Mouse (Mus musculus) liver, embryonic 12.5 days (tissue): ENCODE results near the gene Strbp. TPM values are rescaled to one million over a fixed set of nuclear protein-coding genes. Genes with fewer than 3 reads are reported as not detected.
A peak's percentile ranks its signal among the peaks of the same experiment; 100 is the strongest.

Experiments used
- ATAC-seq: fragments of 200-750 bp; cut with Nextera tagmentation; 2 replicates; pipeline ENCODE4 v1.8.0; 2017; ENCODE audit warnings: moderate number of reproducible peaks, mild to moderate bottlenecking, moderate library complexity
- H3K27ac ChIP-seq: fragments of 300-500 bp; sonication (generic); 2 replicates; pipeline ENCODE4 v1.5.1; 2016; ENCODE audit warnings: mild to moderate bottlenecking
- H3K27me3 ChIP-seq: fragments of 300-500 bp; sonication (generic); replicated peaks from 2 replicates; pipeline ENCODE4 v1.6.1; 2016; ENCODE audit warnings: mild to moderate bottlenecking, moderate library complexity
- H3K36me3 ChIP-seq: fragments of 300-500 bp; sonication (generic); 2 replicates; pipeline ENCODE4 v1.6.1; 2016; ENCODE audit warnings: mild to moderate bottlenecking, moderate library complexity
- H3K4me1 ChIP-seq: fragments of 300-500 bp; sonication (generic); 2 replicates; pipeline ENCODE4 v1.6.1; 2016
- H3K4me2 ChIP-seq: fragments of 300-500 bp; sonication (generic); 2 replicates; pipeline ENCODE4 v1.6.1; 2016; ENCODE audit warnings: mild to moderate bottlenecking, moderate library complexity
- H3K4me3 ChIP-seq: fragments of 300-500 bp; sonication (generic); 2 replicates; pipeline ENCODE4 v1.5.1; 2016; ENCODE audit warnings: mild to moderate bottlenecking, moderate library complexity
- H3K9ac ChIP-seq: fragments of 300-500 bp; sonication (generic); 2 replicates; pipeline ENCODE4 v1.6.1; 2016; ENCODE audit warnings: mild to moderate bottlenecking, moderate library complexity
- H3K9me3 ChIP-seq: fragments of 300-500 bp; sonication (generic); replicated peaks from 2 replicates; pipeline ENCODE4 v1.6.1; 2016; ENCODE audit warnings: mild to moderate bottlenecking, moderate library complexity
- WGBS: fragments of 180-500 bp; shearing (Covaris S2); methylation state at CpG from one replicate; pipeline ENCODE4 v1.1.7; 2016; ENCODE audit not compliant: insufficient replicate concordance; 5-methylcytosine and 5-hydroxymethylcytosine counted together
- polyA plus RNA-seq: library from polyadenylated mRNA; unstranded; fragments of >200 nt; fragmentation: Nextera tagmentation; extraction: Ambion mirVana; gene quantifications from 2 replicates; pipeline ENCODE4 v1.2.1, GENCODE M21; 2016

Strbp gene
- polyA plus RNA-seq, 1 experiment from 2014 or later = 24.3 TPM

DNA sequence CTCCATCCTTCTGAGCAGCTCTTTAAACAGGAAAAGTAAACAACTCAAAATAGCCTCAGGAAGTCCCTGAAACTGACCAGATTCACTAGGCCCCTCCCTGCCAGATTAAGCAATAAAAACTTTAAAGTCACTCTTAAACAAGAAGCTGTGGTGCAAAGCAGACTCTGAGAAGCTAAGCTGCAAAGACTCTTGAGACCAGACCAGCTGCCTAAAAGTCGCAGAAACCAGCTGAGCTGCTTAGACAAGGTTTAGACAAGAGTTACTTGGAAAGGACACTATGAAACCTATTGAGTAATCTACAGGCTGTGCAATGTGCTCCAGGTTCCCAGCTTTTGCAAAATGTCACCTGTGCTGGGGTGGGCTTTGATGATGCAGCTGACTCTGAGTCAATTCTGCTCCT, 16.6 kb downstream of the Strbp start:
- Histone ChIP-seq H3K4me1 (peaks cover 12% of the 10 kb centered on the region; the same call in 1 of the 2 replicates), H3K36me3 (no peaks in the 10 kb centered on the region), H3K27me3 (no peaks in the 10 kb centered on the region), H3K9me3 (no peaks in the 10 kb centered on the region), H3K9ac (no peak overlapping the region), H3K27ac (no peak overlapping the region), H3K4me3 (no peak overlapping the region), H3K4me2 (no peak overlapping the region)
- WGBS = 90% methylated on average over 1 of the region's 1 CpGs
- no peak for ATAC-seq

DNA sequence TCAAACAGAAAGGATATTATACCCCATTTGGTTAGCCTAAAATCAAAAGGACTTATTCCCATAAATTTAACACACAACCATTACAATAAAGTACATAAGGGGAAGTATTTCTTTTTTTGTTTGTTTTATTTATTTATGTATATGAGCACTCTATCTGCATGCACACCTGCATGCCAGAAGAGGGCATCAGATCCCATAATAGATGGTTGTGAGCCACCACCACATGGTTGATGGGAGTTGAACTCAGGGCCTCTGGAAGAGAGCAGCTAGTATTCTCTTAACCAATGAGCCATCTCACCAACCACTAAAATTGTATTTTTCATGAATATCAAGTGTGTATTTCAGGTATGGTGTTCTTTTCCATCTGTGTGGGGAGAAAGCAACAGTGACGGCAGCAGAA, 18.8 kb downstream of the Strbp start:
- Histone ChIP-seq H3K27me3 (no peaks in the 10 kb centered on the region), H3K4me1 (peaks cover 12% of the 10 kb centered on the region; the same call in 1 of the 2 replicates), H3K36me3 (no peaks in the 10 kb centered on the region), H3K9me3 (no peaks in the 10 kb centered on the region), H3K9ac (no peak overlapping the region), H3K27ac (no peak overlapping the region), H3K4me3 (no peak overlapping the region), H3K4me2 (no peak overlapping the region)
- 91% methylated on average over 1 of the region's 1 CpGs for WGBS
- no peak for ATAC-seq

DNA sequence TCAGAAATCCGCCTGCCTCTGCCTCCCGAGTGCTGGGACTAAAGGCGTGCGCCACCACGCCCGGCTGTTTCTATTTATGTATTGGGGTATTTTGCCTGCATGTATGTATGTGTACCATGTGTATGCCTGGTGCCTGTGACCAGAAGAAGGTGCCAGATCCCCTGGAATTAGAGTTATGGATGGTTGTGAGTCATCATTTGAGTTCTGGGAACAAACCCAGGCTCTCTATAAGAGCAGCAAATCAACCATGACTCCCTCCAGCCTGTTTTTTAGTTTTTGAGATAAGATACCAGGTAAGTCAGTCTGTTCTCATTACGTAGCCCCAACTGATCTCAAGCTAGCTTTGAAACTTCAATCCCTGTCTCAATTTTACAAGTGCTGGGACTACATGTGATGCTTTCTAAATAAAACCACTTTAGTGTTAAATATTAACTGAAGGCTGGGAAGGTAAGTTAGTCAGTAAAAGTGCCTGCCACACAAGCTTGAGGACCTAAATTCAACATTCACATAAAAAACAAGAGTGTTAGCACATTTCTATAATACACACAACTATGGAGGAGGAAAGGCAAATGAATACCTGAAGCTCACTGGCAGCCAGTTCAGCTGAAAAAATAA, 21.4 kb downstream of the Strbp start:
- WGBS = 79% methylated on average over 7 of the region's 7 CpGs
- Histone ChIP-seq H3K9ac (no peak overlapping the region), H3K4me1 (peaks cover 6% of the 10 kb centered on the region; the same call in 1 of the 2 replicates), H3K4me2 (no peak overlapping the region), H3K9me3 (no peaks in the 10 kb centered on the region), H3K4me3 (no peak overlapping the region), H3K27me3 (no peaks in the 10 kb centered on the region), H3K27ac (no peak overlapping the region), H3K36me3 (no peaks in the 10 kb centered on the region)
- ATAC-seq = no peak

DNA sequence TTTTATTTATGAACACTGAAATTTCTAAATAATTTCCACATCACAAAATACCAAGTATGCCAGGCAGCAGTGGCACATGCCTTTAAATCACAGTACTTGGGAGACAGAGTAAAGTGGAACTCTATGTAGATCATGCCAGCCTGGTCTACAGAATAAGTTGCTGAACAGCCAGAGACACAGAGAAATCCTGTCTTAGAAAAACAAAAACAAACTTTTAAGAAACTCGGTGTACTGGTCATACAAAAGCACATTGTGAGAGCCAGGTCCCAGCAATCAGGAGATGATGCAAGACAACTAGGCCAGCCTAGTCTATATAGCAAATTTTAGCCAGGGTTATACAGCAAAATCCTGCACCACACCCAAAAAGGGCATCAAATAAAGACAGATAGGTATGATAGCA, 52.6 kb downstream of the Strbp start:
- Histone ChIP-seq H3K4me2 (no peak overlapping the region), H3K36me3 (no peaks in the 10 kb centered on the region), H3K27me3 (no peaks in the 10 kb centered on the region), H3K4me3 (no peak overlapping the region), H3K9me3 (no peaks in the 10 kb centered on the region), H3K9ac (no peak overlapping the region), H3K27ac (no peak overlapping the region), H3K4me1 (peaks cover 4% of the 10 kb centered on the region; the same call in 1 of the 2 replicates)
- 70% methylated on average over 1 of the region's 1 CpGs for WGBS
- no peak for ATAC-seq

DNA sequence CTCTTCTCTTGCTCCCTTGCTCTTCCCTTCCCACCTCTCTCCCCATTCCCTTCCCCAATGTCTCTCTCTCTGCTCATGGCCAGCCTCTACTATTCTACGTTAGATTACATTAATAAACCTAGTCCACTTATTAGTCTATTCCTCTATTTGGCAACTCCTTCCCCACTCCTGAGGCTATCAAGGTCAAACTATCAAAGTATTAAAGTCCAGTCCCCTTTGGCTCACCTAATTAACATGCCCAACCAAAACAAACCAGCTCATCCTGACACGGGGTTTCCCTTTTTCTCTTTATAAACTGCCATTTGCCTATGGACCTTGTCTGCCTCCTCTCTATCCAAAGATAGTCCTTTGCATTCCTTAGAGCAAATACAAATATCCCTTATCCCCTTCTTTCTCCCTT, 54.1 kb downstream of the Strbp start:
- no peak overlapping the region for H3K4me3 ChIP-seq
- H3K4me1 ChIP-seq = peaks cover 4% of the 10 kb centered on the region; the same call in 1 of the 2 replicates
- no peaks in the 10 kb centered on the region for H3K9me3 ChIP-seq
- H3K27me3 ChIP-seq = no peaks in the 10 kb centered on the region
- no peak overlapping the region for H3K27ac ChIP-seq
- no peaks in the 10 kb centered on the region for H3K36me3 ChIP-seq
- no peak overlapping the region for H3K4me2 ChIP-seq
- no peak overlapping the region for H3K9ac ChIP-seq
- no peak for ATAC-seq
- WGBS = 73% methylated on average over 2 of the region's 2 CpGs

DNA sequence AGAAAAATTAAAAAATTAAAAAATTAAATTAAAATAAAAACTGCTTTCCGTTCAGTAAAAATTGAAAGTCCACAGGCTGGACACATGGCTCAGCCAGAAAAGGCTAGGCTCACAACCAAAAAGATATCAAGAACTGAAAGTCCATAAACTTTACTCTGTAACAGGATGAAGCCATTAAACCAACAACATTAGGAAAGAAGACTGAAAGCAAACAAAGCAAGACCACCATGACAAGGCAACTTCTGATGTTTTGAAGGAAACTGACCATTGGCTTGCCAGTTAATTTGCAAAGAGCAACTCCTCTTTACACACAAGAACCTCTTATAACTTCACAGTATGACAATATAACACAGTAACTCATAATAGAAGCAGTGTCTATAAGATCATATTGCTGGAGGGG, 54.7 kb downstream of the Strbp start:
- no peak overlapping the region for H3K4me3 ChIP-seq
- H3K27me3 ChIP-seq = no peaks in the 10 kb centered on the region
- no peak for ATAC-seq
- H3K4me2 ChIP-seq = no peak overlapping the region
- no peaks in the 10 kb centered on the region for H3K9me3 ChIP-seq
- H3K4me1 ChIP-seq = peaks cover 4% of the 10 kb centered on the region; the same call in 1 of the 2 replicates
- WGBS = 80% methylated on average over 1 of the region's 1 CpGs
- H3K27ac ChIP-seq = no peak overlapping the region
- no peak overlapping the region for H3K9ac ChIP-seq
- H3K36me3 ChIP-seq = no peaks in the 10 kb centered on the region

DNA sequence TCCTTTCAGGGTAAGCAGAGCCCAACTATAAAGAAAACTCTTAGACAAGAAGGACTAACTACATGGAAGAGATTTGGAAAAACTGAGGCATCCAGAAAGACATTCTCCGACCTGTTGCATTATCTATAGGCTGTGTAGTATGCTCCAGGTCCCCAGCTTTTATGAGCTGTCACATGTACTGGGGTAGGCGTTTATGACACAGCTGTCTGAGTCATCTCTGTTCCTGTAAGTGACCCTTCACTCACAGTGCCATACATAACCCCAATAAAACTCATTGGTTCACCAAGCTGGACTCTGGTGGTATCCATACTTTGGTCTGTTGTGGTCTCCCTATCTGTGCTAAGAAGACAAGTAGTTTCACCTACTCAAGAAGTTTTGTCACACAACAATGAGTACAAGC, 80.3 kb downstream of the Strbp start:
- Histone ChIP-seq H3K4me2 (no peak overlapping the region), H3K27ac (no peak overlapping the region), H3K4me3 (no peak overlapping the region), H3K9me3 (no peaks in the 10 kb centered on the region), H3K36me3 (peaks cover 7% of the 10 kb centered on the region; the same call in 1 of the 2 replicates), H3K4me1 (no peaks in the 10 kb centered on the region), H3K27me3 (no peaks in the 10 kb centered on the region), H3K9ac (no peak overlapping the region)
- 64% methylated on average over 2 of the region's 2 CpGs for WGBS
- ATAC-seq = no peak

DNA sequence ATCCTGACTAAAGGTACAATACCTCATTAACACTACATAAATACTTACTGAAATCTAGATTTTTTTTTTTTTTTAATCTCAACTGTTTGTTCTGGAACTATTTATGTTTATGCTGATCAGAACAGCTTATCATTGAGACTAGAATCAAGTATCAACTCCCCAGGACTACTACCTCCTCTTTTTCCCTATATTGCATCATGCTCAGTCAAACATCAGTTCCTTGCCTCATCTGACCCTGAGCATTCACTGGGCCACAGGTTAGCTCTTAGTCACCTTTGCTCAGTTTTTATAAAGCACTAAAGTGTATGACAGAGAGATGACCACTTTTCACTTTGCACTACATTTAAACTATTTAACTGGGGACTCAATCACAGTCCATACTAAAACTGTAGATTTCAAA, 115.7 kb downstream of the Strbp start:
- no peak overlapping the region for H3K4me3 ChIP-seq
- no peak overlapping the region for H3K9ac ChIP-seq
- peaks cover 7% of the 10 kb centered on the region; the same call in 1 of the 2 replicates for H3K36me3 ChIP-seq
- no peaks in the 10 kb centered on the region for H3K4me1 ChIP-seq
- no peak for ATAC-seq
- no peak overlapping the region for H3K4me2 ChIP-seq
- no peak overlapping the region for H3K27ac ChIP-seq
- no peaks in the 10 kb centered on the region for H3K9me3 ChIP-seq
- no peaks in the 10 kb centered on the region for H3K27me3 ChIP-seq

DNA sequence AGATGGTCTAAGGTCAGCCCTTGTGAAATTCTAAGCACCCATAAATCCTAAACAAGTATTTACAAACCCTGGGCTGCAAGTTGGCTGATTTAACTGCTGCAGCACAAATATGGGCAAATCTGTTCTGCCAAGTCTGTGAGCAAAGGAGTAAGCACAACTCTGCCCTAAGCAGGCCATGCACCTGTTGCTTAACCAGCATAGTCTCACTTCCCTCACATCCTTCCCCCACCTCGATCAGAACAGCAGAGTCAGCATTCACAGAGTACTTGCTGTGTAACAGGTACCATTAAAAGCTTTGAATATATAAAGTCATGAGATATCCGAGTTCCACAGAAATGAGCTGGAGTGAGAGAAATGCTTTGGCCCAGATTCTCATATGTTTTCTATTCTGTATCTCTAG, 125.5 kb downstream of the Strbp start:
- Histone ChIP-seq H3K4me2 (no peak overlapping the region), H3K9ac (no peak overlapping the region), H3K4me1 (no peaks in the 10 kb centered on the region), H3K27me3 (no peaks in the 10 kb centered on the region), H3K9me3 (no peaks in the 10 kb centered on the region), H3K27ac (no peak overlapping the region), H3K36me3 (no peaks in the 10 kb centered on the region), H3K4me3 (no peak overlapping the region)
- no peak for ATAC-seq
- 66% methylated on average over 2 of the region's 2 CpGs for WGBS

DNA sequence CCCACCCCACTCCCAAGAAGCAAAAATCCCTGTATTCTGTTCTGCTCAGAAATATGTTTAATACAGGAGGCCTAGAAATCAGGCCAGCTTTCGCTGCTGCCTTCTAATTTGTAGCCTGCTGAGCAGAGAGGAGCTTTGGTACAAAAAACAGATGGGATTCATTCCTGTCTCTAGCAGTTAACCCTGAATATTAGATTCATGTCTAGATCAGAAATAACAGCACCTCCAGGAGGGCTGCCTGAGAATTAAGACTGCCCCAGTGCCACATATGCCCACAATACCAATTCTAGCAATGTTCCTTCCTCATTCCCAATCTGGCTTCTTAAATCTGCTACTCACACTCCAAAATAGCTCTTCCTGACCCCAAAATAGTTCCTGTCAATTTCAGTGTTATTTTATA, 127.0 kb downstream of the Strbp start:
- ATAC-seq = no peak
- Histone ChIP-seq H3K4me3 (no peak overlapping the region), H3K9ac (no peak overlapping the region), H3K36me3 (no peaks in the 10 kb centered on the region), H3K4me1 (no peaks in the 10 kb centered on the region), H3K4me2 (no peak overlapping the region), H3K27me3 (no peaks in the 10 kb centered on the region), H3K9me3 (no peaks in the 10 kb centered on the region), H3K27ac (no peak overlapping the region)
- WGBS = 88% methylated on average over 1 of the region's 1 CpGs

DNA sequence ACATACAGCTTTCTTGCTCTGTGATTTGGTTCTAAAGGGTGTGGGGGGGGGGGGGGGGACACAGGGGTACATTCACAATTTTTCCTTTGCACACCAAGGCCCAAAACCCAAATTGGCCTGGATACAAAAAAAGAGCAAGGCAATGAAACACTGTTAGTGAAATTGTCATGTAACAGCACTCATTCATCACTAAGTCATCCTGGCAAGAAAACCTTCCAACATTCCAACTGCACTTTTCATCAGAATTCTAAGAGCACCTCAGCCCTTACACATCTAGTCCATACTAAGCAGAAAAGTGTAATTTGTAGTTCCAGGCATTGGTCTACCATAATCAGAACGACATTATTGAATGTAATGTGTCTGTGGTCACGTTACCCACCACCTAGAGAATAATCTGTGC, 131.5 kb downstream of the Strbp start:
- 85% methylated on average over 2 of the region's 2 CpGs for WGBS
- ATAC-seq = no peak
- H3K4me2 ChIP-seq = no peak overlapping the region

DNA sequence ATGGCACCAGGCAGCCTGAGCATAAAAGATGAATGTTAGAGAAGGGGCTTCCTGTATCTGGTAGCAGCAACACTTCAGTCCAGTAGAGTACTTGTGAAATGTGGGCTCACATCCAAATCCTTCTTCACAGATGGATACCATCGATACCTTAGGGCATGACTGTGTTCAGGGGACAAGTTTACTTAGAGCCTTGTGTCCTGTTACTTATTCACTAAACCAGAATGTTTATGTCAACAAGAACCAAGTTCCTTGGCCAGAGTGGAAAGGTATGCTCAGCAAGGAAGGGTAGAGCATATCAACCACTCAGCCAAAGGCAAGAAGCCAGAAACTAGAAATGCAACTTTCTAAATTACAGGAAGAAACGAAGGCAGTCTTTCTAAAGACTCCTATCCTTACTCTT, 133.0 kb downstream of the Strbp start:
- H3K9me3 ChIP-seq = no peaks in the 10 kb centered on the region
- peaks cover 35% of the 10 kb centered on the region for H3K36me3 ChIP-seq
- no peak overlapping the region for H3K27ac ChIP-seq
- no peak overlapping the region for H3K4me2 ChIP-seq
- H3K4me1 ChIP-seq = peaks cover 4% of the 10 kb centered on the region
- 65% methylated on average over 2 of the region's 2 CpGs for WGBS
- 0 out of 2 replicates have a peak, but pooled peaks have one; percentile 18 for ATAC-seq
- H3K4me3 ChIP-seq = no peak overlapping the region
- no peak overlapping the region for H3K9ac ChIP-seq
- no peaks in the 10 kb centered on the region for H3K27me3 ChIP-seq

More for the DNA sequence above, 131.5 kb downstream of the Strbp start:
- Histone ChIP-seq H3K9me3 (no peaks in the 10 kb centered on the region), H3K4me1 (no peaks in the 10 kb centered on the region), H3K9ac (no peak overlapping the region), H3K4me3 (no peak overlapping the region), H3K27ac (no peak overlapping the region), H3K27me3 (no peaks in the 10 kb centered on the region), H3K36me3 (peaks cover 21% of the 10 kb centered on the region)

DNA sequence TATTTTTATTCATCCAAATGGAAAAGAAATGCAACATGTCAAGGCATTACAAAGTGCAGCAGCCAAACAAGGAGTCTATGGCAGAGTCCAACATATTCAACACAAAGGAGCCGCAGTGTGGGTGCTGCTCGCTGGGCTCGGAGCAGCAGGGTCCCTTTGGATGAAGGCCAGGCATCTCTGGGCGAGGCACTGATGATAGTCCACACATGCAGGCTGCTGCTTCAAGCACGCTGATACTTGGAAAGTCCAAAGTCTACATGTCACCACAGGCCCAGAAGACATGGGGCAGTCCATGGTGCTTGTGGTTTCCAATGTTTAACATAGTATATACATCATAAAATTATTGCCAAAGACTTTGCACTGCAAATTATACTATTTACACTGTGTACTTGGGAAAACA, 133.8 kb downstream of the Strbp start:
- no peak overlapping the region for H3K4me3 ChIP-seq
- H3K4me2 ChIP-seq = no peak overlapping the region
- H3K36me3 ChIP-seq = peaks cover 42% of the 10 kb centered on the region
- peaks cover 9% of the 10 kb centered on the region for H3K4me1 ChIP-seq
- H3K27me3 ChIP-seq = no peaks in the 10 kb centered on the region
- WGBS = 82% methylated on average over 5 of the region's 5 CpGs
- no peak overlapping the region for H3K27ac ChIP-seq
- ATAC-seq = no peak
- no peak overlapping the region for H3K9ac ChIP-seq
- H3K9me3 ChIP-seq = no peaks in the 10 kb centered on the region
